Mouse (Mus musculus): Measurements from ENCODE around the gene Atox1. TPM values are rescaled to one million over a fixed set of nuclear protein-coding genes. Genes with fewer than 3 reads are reported as not detected.

The Atox1 gene
- polyA plus RNA-seq, 1 experiment from 2014 or later: 316 TPM

- H3K9me3 ChIP-seq: no peaks in the 10 kb centered on the region
- peaks cover 9% of the 10 kb centered on the region; the same call in 1 of the 2 replicates for H3K36me3 ChIP-seq
- peak overlapping the region; percentile 92 for H3K27ac ChIP-seq
- no peaks in the 10 kb centered on the region for H3K27me3 ChIP-seq
- peak overlapping the region; percentile 76 for H3K9ac ChIP-seq
- peaks cover 26% of the 10 kb centered on the region for H3K4me1 ChIP-seq (replicated peaks)
- ATAC-seq (ENCODE audit: low FRiP score): peak; percentile 7; the same call in 1 of the 2 replicates
- H3K4me3 ChIP-seq: peak overlapping the region; percentile 45
- 3% methylated on average over 17 of the region's 17 CpGs for WGBS
- peak overlapping the region; percentile 82 for H3K4me2 ChIP-seq
These were observed 7.6 kb upstream of the Atox1 start for GRCm38 (mm10) chr11:55468611-55469047.

DNA sequence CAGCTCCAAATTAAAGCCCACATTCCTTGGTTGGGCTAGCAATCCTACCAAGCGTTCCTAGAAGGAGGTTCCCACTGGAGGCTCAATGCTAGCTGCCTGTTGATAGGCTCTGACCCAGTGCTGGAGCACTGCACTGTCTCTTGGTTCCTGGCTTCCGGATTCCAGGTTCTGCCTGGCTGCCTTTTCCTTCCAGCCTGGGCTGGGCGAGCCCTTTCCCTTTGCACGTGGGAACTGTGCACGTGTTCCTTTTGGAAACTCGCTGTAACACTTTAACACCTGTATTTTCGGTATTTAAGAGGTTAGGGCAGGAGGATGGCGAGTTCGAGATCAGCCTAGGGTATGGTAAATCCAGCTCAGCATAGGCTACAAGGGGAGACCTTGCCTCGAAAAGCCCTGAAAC is 7.0 kb upstream of the Atox1 start:
- Histone ChIP-seq H3K9me3 (no peaks in the 10 kb centered on the region), H3K4me1 (replicated peaks) (peaks cover 23% of the 10 kb centered on the region), H3K4me3 (peak overlapping the region; percentile 45), H3K4me2 (peak overlapping the region; percentile 82), H3K36me3 (peaks cover 7% of the 10 kb centered on the region; the same call in 1 of the 2 replicates), H3K9ac (peak overlapping the region; percentile 76), H3K27me3 (no peaks in the 10 kb centered on the region), H3K27ac (peak overlapping the region; percentile 92)
- ATAC-seq (ENCODE audit: low FRiP score): no peak
- WGBS: 75% methylated on average over 10 of the region's 10 CpGs

- WGBS: 85% methylated on average over 3 of the region's 3 CpGs
- no peak overlapping the region for H3K4me3 ChIP-seq
- H3K27me3 ChIP-seq: no peaks in the 10 kb centered on the region
- ATAC-seq (ENCODE audit: low FRiP score): no peak
- no peak overlapping the region for H3K4me2 ChIP-seq
- H3K36me3 ChIP-seq: no peaks in the 10 kb centered on the region
- H3K27ac ChIP-seq: no peak overlapping the region
- peaks cover 18% of the 10 kb centered on the region for H3K4me1 ChIP-seq (replicated peaks)
- H3K9ac ChIP-seq: no peak overlapping the region
- H3K9me3 ChIP-seq: no peaks in the 10 kb centered on the region
These were observed 4.1 kb upstream of the Atox1 start for GRCm38 (mm10) chr11:55465177-55465576.

DNA sequence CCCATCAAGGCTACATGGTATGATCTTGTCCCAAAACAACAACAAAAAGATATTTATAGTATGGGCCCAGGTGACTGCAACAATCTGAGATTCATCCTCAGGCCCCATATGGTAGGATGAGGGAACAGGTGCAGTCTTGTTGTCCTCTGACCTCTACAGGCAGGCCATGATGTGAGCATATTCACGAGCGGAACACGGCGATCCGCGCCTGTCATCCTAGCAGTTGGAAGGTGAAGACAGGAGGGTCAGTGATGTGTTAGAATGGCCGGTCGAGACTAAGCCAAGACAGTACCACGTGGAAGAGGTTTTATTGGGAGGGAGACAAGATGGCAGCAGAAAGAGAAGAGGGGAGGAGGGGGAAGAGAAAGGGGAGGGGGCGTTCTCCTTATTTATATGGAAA is 3.7 kb upstream of the Atox1 start:
- no peak overlapping the region for H3K27ac ChIP-seq
- peaks cover 22% of the 10 kb centered on the region for H3K4me1 ChIP-seq (replicated peaks)
- no peak overlapping the region for H3K4me3 ChIP-seq
- H3K4me2 ChIP-seq: no peak overlapping the region
- no peaks in the 10 kb centered on the region for H3K9me3 ChIP-seq
- WGBS: 86% methylated on average over 10 of the region's 10 CpGs
- no peak for ATAC-seq (ENCODE audit: low FRiP score)
- no peak overlapping the region for H3K9ac ChIP-seq
- H3K36me3 ChIP-seq: no peaks in the 10 kb centered on the region
- no peaks in the 10 kb centered on the region for H3K27me3 ChIP-seq

DNA sequence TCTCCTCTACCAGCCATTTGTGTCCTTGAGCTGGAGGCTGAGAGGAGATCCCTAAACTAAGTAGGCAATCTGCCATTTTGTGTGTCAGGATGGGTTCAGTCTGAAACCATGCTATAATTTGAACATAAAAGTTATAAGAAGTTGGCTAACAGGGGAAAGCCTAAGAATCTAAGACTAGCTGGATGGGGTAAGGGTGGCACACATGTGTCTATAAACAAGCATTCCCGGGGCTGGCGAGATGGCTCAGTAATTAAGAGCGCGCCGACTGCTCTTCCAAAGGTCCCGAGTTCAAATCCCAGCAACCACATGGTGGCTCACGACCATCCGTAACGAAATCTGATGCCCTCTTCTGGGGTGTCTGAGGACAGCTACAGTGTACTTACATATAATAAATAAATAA is 1.1 kb upstream of the Atox1 start:
- Histone ChIP-seq H3K36me3 (no peaks in the 10 kb centered on the region), H3K4me3 (no peak overlapping the region), H3K4me1 (replicated peaks) (peaks cover 29% of the 10 kb centered on the region), H3K9ac (no peak overlapping the region), H3K27ac (no peak overlapping the region), H3K9me3 (no peaks in the 10 kb centered on the region), H3K27me3 (no peaks in the 10 kb centered on the region), H3K4me2 (no peak overlapping the region)
- 95% methylated on average over 9 of the region's 9 CpGs for WGBS
- ATAC-seq (ENCODE audit: low FRiP score): no peak

DNA sequence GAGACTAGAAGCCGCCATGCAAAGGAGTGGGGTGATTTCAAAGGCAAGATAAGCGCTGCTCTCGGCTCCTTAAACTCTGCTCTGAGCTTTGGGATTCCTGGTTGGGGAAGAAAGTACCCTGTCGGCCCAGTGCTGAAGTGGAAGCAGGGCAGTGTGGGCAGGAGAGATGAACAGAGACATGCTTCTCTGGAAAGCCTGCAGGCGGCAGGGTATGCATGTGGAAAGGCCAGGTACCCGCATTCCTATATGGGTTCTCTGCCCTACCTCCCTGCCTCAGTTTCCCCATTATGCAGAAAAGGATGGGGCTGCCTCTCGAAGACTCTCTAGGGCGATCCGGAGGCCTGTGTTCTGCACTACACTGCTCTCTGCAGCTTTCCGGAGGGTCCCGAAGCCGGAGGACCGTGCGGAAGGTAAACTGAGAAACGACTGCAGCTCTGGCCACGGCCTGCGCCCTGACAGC is 450 bp downstream of the Atox1 start:
- peak overlapping the region; percentile 77 for H3K9ac ChIP-seq
- H3K4me2 ChIP-seq: peak overlapping the region; percentile 91
- 2% methylated on average over 17 of the region's 17 CpGs for WGBS
- H3K4me1 ChIP-seq (replicated peaks): peaks cover 34% of the 10 kb centered on the region
- peak; percentile 83 for ATAC-seq (ENCODE audit: low FRiP score)
- H3K9me3 ChIP-seq: no peaks in the 10 kb centered on the region
- peak overlapping the region; percentile 81; the same call in 1 of the 2 replicates for H3K27ac ChIP-seq
- H3K4me3 ChIP-seq: peak overlapping the region; percentile 74
- no peaks in the 10 kb centered on the region for H3K36me3 ChIP-seq
- no peaks in the 10 kb centered on the region for H3K27me3 ChIP-seq

DNA sequence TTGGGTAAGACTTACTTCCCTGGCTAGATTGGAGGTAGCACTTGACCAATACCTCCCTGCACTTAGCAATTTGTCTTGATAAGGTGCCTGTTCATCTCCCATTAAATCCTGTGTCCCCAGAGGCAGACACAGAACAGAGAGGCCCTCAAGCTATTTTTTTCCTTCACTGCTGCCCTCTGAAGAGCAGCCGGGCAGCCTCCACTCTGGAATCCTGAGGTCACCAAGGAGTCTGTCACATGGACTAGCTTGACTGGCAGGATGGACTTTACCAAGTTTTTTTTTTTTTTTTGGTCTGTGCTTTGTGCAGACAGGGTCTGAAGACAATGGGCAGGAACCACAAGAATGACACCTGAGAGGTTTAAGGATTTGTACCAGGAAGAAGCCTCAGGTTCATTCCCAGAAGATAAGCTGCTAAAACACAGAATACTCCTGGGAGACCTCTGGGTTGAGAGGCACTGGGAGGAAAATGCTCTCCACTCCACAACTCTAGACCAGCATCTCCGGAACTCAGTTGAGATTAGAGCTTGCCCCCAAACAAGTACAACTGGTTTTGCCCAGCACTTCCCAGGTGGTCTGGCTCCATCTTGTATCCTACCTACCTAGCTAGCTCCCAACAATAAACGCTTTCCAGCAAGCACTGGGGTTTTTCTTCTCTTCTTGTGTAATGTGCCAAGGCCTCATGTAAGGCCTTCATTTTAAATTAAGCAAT is 1.0 kb downstream of the Atox1 start:
- H3K27ac ChIP-seq: 0 out of 2 replicates have a peak overlapping the region, but pooled peaks have one; percentile 81
- H3K27me3 ChIP-seq: no peaks in the 10 kb centered on the region
- peak overlapping the region; percentile 91 for H3K4me2 ChIP-seq
- peaks cover 34% of the 10 kb centered on the region for H3K4me1 ChIP-seq (replicated peaks)
- H3K4me3 ChIP-seq: peak overlapping the region; percentile 74
- no peaks in the 10 kb centered on the region for H3K36me3 ChIP-seq
- H3K9me3 ChIP-seq: no peaks in the 10 kb centered on the region
- peak overlapping the region; percentile 77 for H3K9ac ChIP-seq
- ATAC-seq (ENCODE audit: low FRiP score): no peak
- WGBS: 33% methylated on average over 3 of the region's 3 CpGs

- H3K27ac ChIP-seq: no peak overlapping the region
- no peaks in the 10 kb centered on the region for H3K27me3 ChIP-seq
- WGBS: 50% methylated on average over 4 of the region's 4 CpGs
- H3K4me1 ChIP-seq (replicated peaks): peaks cover 34% of the 10 kb centered on the region
- no peaks in the 10 kb centered on the region for H3K9me3 ChIP-seq
- H3K9ac ChIP-seq: no peak overlapping the region
- ATAC-seq (ENCODE audit: low FRiP score): no peak
- no peak overlapping the region for H3K4me2 ChIP-seq
- peaks cover 8% of the 10 kb centered on the region for H3K36me3 ChIP-seq
- H3K4me3 ChIP-seq: no peak overlapping the region
These were observed 2.5 kb downstream of the Atox1 start for GRCm38 (mm10) chr11:55458501-55458900.

GRCm38 (mm10) chr11:55455166-55455565 is 5.9 kb downstream of the Atox1 start:
- no peak overlapping the region for H3K9ac ChIP-seq
- H3K9me3 ChIP-seq: no peaks in the 10 kb centered on the region
- no peaks in the 10 kb centered on the region for H3K27me3 ChIP-seq
- H3K36me3 ChIP-seq: peaks cover 37% of the 10 kb centered on the region
- H3K27ac ChIP-seq: no peak overlapping the region
- WGBS: 80% methylated on average over 2 of the region's 2 CpGs
- H3K4me2 ChIP-seq: no peak overlapping the region
- H3K4me1 ChIP-seq (replicated peaks): peaks cover 24% of the 10 kb centered on the region
- no peak overlapping the region for H3K4me3 ChIP-seq
- ATAC-seq (ENCODE audit: low FRiP score): no peak

DNA sequence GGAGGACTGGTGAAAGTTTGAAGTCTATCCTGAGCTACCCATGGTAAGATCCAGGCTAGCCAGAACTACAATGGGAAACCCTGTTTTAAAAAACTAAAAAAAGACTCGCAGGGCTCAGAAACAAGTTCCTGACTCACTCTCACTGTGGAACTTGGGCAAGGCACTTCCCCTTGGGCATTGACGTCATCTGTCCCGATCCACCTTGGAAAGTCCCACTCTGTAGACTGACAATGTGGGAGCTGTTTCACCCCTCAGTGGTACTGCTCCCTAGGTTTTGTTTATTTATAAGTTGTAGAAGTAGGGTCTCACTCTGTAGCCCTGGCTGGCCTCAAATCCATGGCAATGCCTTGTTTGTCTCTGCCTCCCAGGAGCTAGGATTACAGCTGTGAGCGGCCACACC is 7.4 kb downstream of the Atox1 start:
- Histone ChIP-seq H3K27me3 (no peaks in the 10 kb centered on the region), H3K9me3 (no peaks in the 10 kb centered on the region), H3K36me3 (peaks cover 53% of the 10 kb centered on the region), H3K9ac (no peak overlapping the region), H3K4me2 (no peak overlapping the region), H3K27ac (no peak overlapping the region), H3K4me3 (no peak overlapping the region), H3K4me1 (replicated peaks) (peaks cover 13% of the 10 kb centered on the region)
- WGBS: 92% methylated on average over 4 of the region's 4 CpGs
- no peak for ATAC-seq (ENCODE audit: low FRiP score)

DNA sequence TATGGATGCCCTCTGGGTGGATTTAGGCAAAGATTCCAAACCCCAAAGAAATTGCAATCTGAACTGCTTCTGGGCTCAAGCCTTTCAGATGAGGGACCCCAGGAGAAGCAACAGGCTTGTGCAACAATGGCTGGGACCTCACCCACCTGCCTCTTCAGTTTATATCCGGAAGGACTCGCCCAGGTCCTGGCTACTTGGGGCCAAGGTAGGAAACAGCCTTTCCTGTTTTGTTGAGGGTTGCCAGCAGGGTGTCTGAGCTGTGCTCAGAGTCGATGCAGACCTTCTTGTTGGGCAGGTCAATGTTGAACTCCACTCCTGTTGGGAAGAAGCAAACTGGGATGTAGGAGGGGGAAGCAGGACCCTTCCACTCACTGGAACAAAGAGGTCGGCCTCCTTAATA is 10.7 kb downstream of the Atox1 start:
- Histone ChIP-seq H3K36me3 (peaks cover 57% of the 10 kb centered on the region), H3K4me1 (replicated peaks) (no peaks in the 10 kb centered on the region), H3K4me3 (no peak overlapping the region), H3K27me3 (no peaks in the 10 kb centered on the region), H3K4me2 (no peak overlapping the region), H3K27ac (no peak overlapping the region), H3K9me3 (no peaks in the 10 kb centered on the region), H3K9ac (no peak overlapping the region)
- ATAC-seq (ENCODE audit: low FRiP score): no peak
- 73% methylated on average over 4 of the region's 4 CpGs for WGBS

DNA sequence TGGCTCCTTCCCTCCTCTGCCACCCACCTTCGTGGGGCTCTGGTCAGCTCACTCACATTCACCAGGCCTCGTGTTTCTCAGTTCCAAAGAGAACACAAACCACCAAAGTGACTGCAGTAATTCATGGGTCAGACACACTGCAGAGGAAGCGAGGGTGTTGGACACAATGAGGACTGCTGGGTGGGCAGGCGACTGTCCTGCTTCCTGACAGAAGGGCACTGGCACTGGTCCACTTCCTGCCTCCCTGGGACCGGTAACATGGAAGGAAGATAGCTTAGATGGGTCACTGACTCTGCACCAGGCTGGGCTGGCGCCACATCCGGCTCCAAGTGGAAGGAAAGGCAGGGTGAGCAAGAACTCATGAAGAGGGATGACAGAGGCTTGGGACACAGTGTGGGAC is 11.5 kb downstream of the Atox1 start:
- Histone ChIP-seq H3K9ac (no peak overlapping the region), H3K4me3 (no peak overlapping the region), H3K27me3 (no peaks in the 10 kb centered on the region), H3K27ac (no peak overlapping the region), H3K9me3 (no peaks in the 10 kb centered on the region), H3K4me2 (no peak overlapping the region), H3K4me1 (replicated peaks) (no peaks in the 10 kb centered on the region), H3K36me3 (peaks cover 57% of the 10 kb centered on the region)
- 85% methylated on average over 7 of the region's 7 CpGs for WGBS
- ATAC-seq (ENCODE audit: low FRiP score): no peak

- Histone ChIP-seq H3K27ac (peak overlapping the region; percentile 18; the same call in 1 of the 2 replicates), H3K4me3 (no peak overlapping the region), H3K4me2 (no peak overlapping the region), H3K9ac (no peak overlapping the region), H3K4me1 (replicated peaks) (no peaks in the 10 kb centered on the region), H3K27me3 (no peaks in the 10 kb centered on the region), H3K36me3 (peaks cover 34% of the 10 kb centered on the region), H3K9me3 (no peaks in the 10 kb centered on the region)
- 31% methylated on average over 4 of the region's 4 CpGs for WGBS
- ATAC-seq (ENCODE audit: low FRiP score): peak; percentile 43; the same call in 1 of the 2 replicates
These were observed 14.5 kb downstream of the Atox1 start for GRCm38 (mm10) chr11:55446579-55446978.

All from hindbrain, embryonic 13.5 days (tissue).